Mouse (Mus musculus) myocyte (in vitro differentiated cells): ENCODE results near the gene Ccnyl1.

Source experiments
- MAX ChIP-seq: IDR thresholded peaks from one replicate; pipeline ENCODE4 v1.6.1; 2011; ENCODE audit warnings: low read depth, mild to moderate bottlenecking, control low read depth
- MYOG ChIP-seq, 3 experiments: IDR thresholded peaks; one replicate each; pipeline ENCODE4 v1.6.1; 2011; ENCODE audit warnings: control low read depth in 2 of 3, low read depth in 2 of 3, mild to moderate bottlenecking in 2 of 3; ENCODE audit not compliant: insufficient read length in 2 of 3, control insufficient read depth in 1 of 3, insufficient read depth in 1 of 3
- POLR2A ChIP-seq: IDR thresholded peaks from one replicate; pipeline ENCODE4 v1.6.1; 2011; ENCODE audit warnings: low read depth, mild to moderate bottlenecking, control low read depth, moderate library complexity; ENCODE audit not compliant: insufficient read length
- TCF12 ChIP-seq: IDR thresholded peaks from one replicate; pipeline ENCODE4 v1.6.1; 2011; ENCODE audit warnings: mild to moderate bottlenecking, control low read depth; ENCODE audit not compliant: poor library complexity, insufficient read depth, severe bottlenecking
- TCF3 ChIP-seq: IDR thresholded peaks from one replicate; pipeline ENCODE4 v1.6.1; 2011; ENCODE audit warnings: low read depth, control low read depth; ENCODE audit not compliant: insufficient read length
- USF1 ChIP-seq: IDR thresholded peaks from one replicate; pipeline ENCODE4 v1.6.1; 2011; ENCODE audit warnings: low read depth, mild to moderate bottlenecking, control low read depth, moderate library complexity

DNA sequence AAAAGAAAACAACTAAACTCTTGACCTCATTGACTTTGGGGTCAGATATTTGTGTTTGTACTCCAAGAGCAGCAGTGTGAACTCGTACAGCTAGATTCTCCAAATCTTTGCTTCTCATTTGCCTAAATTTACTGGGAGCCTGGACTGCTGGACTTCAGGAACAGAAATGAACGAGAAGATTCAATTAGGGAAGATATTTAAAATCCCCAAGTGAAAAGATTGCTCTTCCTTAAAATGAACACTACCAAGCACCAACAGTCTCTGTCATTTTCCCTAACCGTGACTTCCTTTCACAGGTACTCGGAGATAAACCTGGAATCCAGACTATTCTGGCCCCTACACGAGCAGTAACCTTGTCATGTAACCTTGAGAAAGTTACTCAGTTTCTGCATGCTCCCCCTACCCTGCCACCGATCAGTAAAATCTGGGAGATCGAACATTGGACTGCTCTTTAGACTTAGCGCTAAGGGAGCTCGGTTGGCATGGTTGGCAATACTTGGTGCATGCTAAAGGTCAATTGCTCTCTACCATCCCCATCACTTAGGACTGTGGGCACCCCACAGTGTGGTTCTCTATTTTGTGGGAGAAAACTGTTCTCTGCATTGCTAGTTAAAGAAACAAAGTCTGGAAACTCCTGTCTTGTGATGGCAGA is 568 bp upstream of the Ccnyl1 start:
- TF ChIP-seq USF1 (no peak), TCF12 (no peak), MYOG (IDR thresholded peaks at IDR 0.05; ENCODE audit: control insufficient read depth in 1 of 3, insufficient read depth in 1 of 3, insufficient read length in 2 of 3, low read depth in 2 of 3) (no peak), MAX (no peak), TCF3 (no peak), POLR2A (no peak)
